Mouse (Mus musculus) neural tube, embryonic 10.5 days (tissue): ENCODE data around the gene Fam221b.

Source experiments
- DNase-seq: peaks from one replicate; pipeline ENCODE4 v3.0.0-alpha.2; 2017; ENCODE audit warnings: low spot score; ENCODE audit errors: extremely low spot score

The Fam221b gene

GRCm38 (mm10) chr4:43620146-43620778, 48.7 kb downstream of the Fam221b start:
- no peak for DNase-seq

- DNase-seq: no peak
These were observed 55.8 kb downstream of the Fam221b start for GRCm38 (mm10) chr4:43613060-43613730.

DNA sequence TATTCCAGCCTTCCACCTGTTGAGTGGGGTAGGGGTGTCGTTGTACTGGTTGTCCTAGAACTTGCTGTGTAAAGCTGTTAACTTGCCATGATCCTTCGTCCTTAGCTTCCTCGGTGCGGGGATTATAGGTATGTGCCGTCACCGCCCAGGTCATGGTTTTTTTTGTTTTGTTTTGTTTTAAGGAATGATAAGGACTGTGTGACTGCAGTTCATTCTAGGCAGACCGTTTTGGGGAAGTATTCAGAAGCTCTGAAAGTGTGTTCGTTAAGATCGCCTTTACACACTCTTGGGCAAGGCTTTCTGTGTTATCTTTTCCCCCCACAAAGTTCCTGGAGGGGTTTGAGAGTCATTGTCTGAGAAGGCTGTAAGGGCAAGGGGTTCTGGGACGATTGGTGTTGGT, 56.4 kb downstream of the Fam221b start:
- DNase-seq: no peak
